Mouse (Mus musculus) R1 (cell line): ENCODE data around the gene Atm.

Source experiments
- DNase-seq: peaks from one replicate; pipeline ENCODE4 v3.0.0-alpha.2; 2018; ENCODE audit warnings: low read depth, low spot score

Gene Atm

DNA sequence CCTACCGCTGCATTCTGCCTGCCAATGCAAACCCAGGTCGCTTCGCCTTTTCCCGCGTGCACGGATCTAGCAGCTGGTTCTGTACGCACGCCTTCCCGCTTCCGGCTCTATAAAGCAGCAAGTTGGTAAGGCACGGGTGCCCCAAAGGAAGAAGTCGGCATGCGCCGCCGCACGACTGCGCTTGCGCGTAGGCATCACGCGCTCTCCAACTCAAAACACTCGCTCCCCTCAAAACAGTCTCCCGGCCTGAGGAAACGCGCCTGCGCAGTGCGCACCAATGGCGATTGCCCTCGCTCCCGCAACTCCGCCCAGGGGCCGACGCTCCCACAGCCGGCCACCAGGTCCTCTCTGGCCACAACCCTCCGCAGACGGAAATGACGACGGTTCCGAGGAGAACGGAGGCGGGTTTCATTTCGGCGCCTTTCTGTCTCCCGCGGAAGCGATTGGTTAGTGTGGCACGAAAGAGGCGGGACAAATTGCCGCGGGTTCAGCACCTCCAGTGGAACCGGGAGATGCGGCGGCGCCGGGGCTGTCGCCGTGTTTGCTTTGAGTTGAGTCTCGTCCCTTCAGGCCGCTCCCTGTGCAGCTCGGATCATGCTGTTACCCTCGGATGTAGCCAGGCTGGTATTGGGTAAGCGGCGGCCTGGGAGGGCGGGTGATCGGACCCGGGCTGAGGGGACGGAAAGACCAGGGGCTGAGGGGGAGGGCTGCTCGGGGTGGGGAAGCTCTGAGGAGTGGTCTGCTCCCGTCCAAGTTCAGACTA lies at the start of gene Atm, which contains the start of gene Npat:
Gene Atm (minus strand): TSS at position 183 of the 763 bp plus-strand sequence.
Gene Npat (plus strand): TSS at position 490 of the 763 bp plus-strand sequence.
- DNase-seq: peak; percentile 99

DNA sequence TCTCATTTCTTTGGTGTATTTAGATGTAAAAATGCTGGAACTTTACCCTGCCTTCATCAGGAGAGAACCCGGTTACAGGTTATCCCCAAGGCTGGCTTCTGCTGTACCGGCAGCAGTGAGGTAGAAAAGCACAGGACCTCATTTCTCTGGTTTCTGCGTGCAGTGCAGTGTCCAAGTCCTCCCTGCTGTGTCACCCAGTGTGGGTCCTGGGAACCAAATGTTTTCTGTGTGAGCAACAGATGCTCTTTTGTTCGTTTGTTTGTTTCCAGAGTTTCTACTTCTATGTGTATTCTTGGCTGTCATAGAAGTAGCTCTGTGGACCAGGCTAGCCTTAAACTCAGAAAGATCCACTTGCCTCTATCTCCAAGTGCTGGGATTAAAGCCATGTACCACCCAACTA lies 45.3 kb upstream of the Atm start:
- peak; percentile 21 for DNase-seq

DNA sequence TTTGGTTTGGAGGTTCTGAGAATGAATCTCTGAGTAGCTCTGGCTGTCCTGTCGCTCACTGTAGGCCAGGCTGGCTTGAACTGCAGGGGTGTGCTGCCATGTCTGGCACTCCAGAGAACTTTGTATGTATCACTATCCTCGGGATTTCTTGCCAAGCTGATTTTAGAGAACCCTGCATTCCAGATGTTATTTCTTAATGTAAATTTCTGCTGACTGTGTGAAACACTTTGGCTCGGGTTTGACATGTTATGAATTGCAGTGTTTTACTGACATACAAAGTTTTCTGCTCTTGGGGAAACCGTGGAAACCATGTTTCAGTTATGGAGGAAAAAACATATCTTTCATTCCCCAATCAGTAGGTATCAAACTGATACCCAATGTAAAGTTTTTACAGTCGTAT lies 39.2 kb upstream of the Atm start:
- DNase-seq: no peak

DNA sequence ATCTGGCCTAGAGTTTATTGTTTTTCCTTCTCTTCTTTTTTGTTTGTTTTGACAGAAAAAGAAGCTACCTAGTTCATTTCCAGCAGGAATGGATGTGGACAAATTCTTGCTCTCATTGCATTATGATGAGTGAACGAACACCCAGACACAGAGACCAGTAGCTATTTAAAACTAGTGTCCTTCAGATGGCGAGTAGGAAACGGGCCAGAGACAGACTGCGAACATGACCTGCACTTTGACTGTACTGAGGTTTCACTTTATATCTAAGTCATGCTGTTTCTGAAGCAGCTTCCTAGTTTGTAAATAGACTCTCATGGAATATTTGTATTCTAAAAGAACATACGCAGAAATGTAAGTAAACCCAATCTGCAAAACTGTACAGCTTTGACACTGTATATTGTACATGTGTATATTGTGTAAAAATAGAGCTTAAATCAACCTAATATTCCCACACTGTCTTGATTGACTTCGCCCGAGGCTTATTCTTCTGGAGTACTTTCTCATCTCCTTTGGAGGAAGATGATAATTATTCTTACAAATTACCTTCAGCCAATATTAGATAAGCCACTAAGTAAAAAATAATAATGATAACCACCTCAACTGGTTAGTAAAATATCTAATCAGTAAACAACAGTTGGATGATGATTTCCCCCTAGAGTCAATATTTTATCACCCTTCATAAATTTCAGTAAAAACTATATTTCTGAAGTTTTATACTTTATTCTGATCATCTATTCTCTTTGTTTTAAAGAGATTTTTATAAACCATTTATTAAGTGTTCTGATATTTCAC lies 36.2 kb upstream of the Atm start:
- no peak for DNase-seq

DNA sequence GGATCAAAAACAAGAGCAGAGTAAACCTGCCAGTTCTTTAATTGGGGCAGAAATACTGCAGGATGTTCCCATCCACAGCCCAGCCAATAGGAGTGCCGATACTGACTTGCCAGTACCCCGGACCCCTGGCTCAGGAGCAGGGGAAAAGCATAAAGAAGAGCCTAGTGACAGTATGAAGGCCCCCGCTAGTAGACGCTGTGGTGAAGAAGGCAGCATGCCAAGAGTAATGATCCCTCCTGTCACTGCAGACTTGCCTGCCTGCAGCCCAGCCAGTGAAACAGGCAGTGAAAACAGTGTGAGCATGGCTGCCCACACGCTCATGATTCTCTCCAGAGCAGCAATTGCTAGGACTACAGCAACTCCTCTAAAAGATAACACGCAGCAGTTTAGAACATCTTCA lies 34.1 kb upstream of the Atm start:
- DNase-seq: peak; percentile 78

DNA sequence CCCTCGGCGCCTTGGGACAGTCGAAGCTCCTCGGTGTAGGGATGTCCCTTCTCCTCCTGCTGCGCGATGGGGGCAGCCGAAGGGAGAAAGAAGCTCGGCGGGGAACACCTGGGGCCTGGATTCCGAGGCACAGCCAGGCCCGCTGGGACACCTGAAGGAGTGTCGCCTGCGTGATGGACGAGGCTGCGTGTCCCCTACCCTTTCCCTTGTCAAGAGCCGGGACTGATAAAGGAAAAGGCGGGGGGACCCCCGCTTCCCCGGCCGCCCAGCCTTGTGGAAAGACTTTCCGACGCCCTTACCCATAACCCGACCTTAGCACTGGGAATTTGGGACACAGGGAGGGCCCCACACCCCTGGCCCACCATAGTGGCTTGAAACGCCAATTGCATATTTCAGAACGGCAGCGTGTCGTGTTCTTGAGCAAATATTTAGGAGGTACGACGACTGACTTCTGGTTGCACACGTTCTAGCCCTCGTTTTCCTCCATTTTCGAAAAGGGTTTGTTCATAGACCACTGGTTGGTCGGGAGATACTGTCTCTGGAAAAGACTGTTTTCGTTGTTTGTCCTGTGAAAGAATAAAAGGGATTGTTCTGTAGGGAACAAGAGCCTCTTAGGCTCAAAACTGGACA lies 911 bp upstream of the Atm start:
- peak; percentile 49 for DNase-seq

DNA sequence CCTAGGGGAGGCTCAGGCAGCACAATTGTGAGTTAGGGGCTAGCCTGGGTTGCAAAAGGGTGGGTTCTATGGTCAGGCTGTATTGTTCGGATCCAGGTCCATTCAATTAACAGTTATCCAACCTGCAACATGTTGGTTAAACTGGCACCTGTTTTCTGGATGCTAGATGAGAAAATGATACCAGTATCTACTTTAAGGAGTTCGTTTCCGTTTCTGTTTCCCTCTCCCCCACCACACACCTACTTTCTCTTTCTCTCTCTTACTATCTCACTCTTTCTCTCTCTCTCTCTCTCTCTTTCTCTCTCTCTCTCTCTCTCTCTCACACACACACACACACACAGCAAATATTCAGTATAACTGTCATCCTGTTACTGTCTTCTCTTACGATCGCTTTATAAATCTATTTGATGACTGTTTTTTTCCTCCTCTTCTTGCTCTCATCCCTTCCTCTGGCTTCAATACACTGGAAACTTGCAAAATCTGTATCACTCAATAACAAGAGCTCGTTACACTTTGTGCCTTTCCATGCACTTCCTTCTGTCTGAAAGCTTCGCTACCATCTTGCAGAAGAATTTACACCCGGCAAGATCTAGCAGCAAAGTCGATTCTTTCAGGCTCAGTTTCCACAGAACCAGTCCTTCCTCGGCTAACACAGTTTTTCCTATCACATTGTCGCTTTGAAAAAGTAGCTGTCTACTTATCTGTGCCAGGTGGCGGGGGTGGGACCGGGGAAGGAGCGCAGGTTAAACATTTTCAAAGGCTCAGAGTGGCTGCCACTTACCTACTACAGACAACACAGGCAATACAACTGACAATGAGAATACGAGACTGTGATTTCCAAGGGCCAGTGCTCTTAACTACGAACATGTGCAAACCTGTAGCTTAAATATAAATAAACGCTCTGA lies 872 bp downstream of the Atm start:
- DNase-seq: peak; percentile 19

DNA sequence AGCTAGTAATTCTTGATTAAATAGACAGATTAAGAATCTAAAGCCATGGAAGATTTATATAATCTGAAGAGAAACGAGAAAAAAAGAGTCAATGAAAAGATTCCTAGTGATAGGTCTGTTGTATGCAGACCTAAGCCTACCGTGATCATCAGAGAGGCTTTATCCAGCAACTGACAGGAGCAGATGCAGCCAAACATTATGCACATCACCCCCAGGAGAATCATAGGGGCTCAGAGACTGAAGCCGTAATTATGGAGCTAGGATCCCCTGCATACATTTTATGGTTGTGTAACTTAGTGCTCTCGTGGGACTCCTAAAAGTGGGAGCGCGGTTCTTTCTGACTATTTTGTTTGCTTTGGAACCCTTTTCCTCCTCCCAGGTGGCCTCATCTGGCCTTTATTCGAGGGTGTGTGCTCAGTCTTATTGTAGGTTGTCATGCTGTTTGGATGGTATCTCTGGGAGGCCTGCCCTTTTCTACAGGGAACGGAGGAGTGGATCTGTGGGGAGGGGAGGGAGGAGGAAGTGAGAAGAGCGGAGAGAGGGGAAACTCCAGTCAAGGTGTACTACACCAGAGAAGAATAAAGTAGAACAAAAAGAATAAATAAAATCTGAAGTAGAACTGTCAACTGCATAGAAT lies 19.0 kb downstream of the Atm start:
- peak; percentile 9 for DNase-seq

DNA sequence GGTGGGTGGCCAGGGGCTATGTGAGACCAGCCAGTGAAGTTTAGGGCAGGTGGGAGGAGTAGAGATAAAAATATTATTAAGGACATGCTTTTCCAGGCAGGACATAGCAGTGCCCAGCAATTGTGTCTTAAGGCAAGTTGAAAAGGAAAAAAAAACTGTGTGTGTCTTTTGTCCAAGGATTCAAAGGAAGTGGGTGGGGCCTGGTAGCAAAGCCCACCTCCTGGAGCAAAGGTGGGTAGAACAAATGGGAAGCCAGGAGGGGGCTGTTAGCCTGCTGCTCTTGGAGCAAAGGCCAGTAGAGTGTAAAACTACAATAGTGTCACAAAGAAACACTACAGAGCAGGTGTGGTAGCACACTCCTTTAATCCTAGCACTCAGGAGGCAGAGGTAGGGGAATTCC lies 22.4 kb downstream of the Atm start:
- DNase-seq: peak; percentile 72

DNA sequence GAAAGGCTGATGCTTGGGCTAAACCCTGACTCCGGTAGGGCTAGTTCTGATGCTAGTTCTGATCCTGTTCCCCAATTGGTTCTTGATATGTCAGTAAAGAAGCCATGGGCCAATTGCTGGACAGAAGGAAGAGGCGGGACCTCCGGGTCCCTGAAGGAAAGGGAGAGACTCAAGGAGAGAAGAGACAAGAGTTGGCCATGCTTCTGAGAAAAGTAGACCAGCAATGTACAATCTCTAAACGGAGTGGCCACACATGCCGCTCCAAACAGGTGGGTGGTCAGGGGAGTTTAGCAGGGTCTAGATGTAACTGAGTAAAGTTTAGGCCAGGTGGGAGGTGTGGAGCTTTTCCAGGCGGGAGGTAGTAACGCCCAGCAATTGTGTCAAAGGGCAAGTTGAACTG lies 28.5 kb downstream of the Atm start:
- peak; percentile 93 for DNase-seq

DNA sequence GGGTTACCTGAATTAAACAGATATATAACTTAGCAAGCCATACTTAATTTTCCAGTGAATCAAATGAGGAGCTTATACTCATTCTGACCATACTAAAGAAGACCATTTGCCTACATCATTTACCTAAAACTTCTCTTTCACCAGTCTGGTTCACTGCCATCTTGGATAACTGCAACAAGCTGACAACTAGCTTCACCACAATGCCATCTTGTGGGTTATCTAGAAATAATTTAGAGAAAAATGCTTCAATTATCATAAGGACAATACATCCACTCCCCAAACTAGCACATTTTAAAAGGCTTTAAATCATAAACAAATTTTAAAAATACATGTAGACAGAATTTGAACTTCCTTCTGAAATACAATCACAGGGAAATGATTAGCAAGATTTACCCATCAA lies 50.7 kb downstream of the Atm start:
- DNase-seq: no peak

DNA sequence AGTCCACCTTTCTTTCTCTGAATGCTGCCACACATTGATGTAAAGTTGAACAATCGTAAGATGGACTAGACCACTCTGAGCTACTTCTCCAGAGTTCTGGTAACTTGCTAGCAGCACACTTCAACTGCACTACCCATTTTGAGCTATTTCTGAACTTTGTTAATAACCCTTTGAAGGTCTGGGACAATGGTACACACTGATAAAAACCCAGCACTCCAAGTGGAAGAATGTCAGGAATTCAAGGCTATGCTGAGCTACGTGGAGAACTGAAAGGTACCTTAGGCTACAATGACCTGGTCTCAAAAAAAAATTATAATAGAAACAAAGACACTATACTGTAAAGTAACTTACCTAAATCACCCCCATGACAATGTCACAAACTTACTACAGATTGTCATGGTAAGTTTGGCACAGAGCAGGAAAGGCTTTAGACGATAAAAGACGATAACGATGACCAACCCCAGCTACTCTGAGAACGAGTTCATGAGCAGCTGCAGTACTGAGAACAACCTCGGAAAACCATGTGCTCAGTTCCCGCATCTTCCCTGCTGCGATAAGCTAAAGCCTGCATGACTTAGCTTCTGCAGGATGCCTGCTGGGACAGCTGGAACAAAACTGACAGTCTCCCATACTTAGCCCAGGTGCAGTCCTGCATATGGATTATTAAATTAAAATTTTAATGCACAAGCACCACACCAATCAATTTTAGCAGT lies 63.6 kb downstream of the Atm start:
- DNase-seq: peak; percentile 29

DNA sequence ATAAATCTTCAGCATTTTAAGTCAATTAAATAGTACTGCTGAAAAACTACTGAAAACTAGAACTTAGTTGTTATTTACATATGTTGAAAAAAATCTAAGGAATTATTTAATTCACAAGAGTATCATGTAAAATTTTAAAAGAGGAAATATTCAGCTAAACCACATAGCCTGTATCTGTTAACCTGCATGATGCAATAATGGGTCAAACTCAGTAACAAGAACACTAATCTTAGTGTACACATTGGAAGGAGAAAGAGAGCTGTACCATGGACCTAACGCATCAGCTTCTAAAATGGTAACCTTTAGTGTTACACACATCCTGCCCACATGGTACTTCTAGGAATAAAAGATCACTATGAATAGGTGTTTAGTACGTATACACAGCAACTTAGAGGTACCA lies 84.5 kb downstream of the Atm start:
- DNase-seq: no peak

DNA sequence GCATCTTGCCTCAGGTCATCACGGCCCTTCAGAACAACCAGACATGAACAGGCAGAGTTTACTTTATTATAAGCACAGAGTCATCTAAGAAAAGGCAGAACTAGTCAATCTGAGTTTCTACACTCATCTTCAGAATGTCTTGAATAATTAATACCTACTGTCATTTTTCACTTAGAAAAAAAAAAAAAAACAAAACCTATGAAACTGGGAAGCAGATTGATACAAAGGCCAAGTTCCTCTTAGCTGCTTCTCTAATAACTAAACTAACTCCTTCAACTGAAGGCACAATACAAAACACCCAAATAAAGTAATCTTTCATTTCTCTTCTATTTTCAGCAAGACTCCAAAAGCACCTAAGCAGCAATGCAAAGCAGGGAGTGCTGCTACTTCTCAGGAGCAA lies 85.9 kb downstream of the Atm start:
- DNase-seq: no peak

DNA sequence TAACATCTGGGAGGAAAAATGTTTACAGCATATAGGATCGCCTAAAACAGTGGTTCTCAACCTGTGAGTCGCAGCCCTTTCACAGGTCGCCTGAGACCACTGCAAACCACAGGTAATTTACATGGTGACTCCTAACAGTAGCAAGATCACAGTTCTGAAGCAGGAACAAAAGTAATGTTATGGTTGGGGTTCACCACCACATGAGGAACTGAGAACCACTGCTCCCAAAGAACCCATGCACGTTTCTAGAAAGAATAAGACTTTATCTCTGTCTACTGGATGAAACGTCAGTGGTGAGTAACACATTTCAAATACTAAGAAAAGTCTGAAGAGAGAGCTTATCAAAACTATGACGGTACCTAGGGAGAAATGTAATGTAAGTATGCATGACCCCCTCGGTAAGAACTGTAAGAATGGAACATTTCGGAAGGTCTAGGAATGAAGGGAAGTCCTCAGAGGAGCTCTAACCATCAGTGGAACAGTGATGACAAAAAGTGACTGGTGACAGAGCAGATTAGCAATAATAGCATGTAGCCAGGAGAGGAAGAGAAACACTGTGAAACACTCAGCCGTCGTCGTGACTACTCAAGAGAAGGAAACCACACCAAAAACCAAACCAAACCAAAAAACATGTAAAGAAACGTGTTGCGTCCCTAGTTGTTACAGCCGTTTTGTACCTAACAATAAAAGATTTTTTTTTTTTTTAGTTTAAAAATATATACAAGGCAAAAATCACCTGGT lies 100.5 kb downstream of the Atm start:
- DNase-seq: no peak

DNA sequence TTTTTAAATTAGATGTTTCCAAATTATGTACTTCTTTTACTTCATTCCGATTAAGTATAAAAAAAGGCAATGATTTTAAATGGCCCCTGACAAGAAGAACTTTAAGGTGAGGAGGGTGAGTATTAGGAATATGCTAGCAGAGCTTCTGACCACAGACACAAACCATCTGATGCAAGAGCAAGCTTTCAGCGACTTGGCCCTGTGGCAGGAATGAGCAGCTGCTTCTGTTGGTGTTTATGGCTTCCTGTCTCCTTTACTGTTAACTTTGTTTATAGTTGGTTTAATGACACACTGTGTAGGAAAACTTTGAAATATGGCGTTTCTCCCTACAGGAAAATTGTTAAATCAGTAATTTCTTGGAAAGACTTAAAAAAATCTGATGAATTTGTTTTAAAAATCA lies 108.9 kb downstream of the Atm start:
- no peak for DNase-seq

DNA sequence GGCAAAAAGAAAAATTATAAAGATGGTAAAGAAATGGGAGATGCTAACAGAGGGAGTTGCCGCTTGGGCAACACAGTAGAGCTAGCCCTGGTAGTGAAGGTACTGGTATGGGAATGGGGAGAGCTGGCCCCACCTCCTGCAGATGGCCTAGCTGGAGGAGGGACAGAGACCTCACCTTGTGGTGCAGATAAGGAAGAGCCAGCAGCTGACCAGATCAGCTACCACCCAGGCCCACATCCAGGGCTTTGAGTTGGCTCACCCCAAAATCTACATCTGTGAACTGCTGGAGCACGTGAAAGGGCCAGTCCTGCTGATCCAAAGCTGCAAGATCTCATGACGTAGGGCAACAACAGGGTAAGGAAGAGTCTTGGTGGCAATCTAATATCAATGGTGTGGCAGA lies 109.8 kb downstream of the Atm start:
- no peak for DNase-seq

DNA sequence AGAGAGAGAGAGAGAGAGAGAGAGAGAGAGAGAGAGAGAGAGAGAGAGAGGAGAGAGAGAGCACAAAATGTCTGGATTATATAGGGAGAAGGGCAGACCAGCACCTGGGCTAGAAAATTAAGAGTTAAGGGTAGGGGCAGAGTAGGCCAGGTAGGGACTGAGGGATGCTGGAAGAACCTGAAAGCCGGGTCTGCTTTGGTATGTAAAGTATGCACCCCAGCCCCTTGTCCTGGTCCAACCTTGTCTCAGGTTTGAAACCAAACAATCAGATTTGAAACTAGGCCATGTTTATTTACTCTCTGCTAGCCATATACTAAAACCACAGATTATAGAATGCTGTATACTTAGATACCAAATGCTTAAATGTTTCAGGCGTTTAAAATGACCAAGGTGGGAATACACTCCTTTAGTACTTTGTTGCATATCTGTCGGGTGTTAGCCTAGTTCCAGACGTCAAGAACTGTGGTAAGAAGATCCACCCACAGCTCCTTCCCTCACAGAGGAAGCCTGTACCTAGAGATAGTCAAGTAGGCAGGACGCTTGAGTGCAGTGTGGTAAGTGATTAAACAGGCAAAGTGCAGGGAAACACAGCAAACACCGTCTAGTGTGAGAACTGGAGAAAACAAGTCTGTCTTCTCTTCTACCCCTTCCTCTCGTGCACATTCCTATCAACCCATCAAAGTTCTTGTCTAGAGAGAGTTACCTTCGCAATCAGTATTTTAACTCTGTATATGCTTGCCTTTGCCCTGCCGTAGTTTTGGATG lies 114.2 kb downstream of the Atm start:
- no peak for DNase-seq

DNA sequence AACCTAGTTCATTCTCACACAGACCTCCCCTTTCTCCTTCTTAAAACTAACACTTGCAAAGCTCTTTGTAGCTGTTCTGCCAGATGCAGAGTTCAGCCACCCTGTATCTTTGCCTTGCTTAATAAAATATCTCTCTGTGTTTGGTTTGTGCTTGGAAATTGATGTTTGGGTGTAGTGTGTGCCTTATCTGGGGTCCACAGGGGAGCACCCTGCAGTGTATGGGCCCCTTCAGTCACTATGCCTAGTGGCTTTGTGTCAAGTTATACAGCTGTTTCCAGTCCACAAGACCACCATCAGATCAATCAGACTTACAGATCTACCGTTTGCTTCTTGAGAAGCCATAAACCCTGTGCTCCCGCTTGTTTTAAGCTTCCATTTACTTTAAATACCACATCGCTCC lies 127.1 kb downstream of the Atm start:
- no peak for DNase-seq
